Mouse (Mus musculus) ovary, adult 10 weeks (tissue): ENCODE results near the gene Rtf1. TPM values are rescaled to one million over a fixed set of nuclear protein-coding genes. Genes with fewer than 3 reads are reported as not detected.

Source experiments
- polyA plus RNA-seq: library from polyadenylated mRNA; stranded (reverse); fragments of 350-450 nt; fragmentation: Illumina TruSeq; extraction: RNeasy Lipid Tissue Mini Kit (QIAGEN cat#74804); gene quantifications from one replicate; pipeline ENCODE4 v1.2.3, GENCODE M21; 2014

Rtf1 gene
- 47.4 TPM for polyA plus RNA-seq

GRCm38 (mm10) chr2:119674525-119675214, at the start of gene Rtf1:
TSS of gene Rtf1 (plus strand) at chr2:119675068.

GRCm38 (mm10) chr2:119662220-119663182, 12.4 kb upstream of the Rtf1 start, which contains the start of gene Ndufaf1:
TSS of gene Ndufaf1 (minus strand) at chr2:119662827.

GRCm38 (mm10) chr2:119741581-119742411, 66.9 kb downstream of the Rtf1 start, which contains the start of gene Itpka:
TSS of gene Itpka (plus strand) at chr2:119742337.

GRCm38 (mm10) chr2:119760251-119760650, 85.4 kb downstream of the Rtf1 start, which contains the start of gene Ltk:
TSS of gene Ltk (minus strand) at chr2:119760431.

Other genes starting within 250 kb of the Rtf1 start
- gene Ino80, start 197.4 kb upstream of the Rtf1 start, polyA plus RNA-seq: 26.7 TPM
- 0.51 TPM for gene Exd1, start 127.4 kb upstream of the Rtf1 start, polyA plus RNA-seq
- 200 TPM for gene Chp1, start 127.4 kb upstream of the Rtf1 start, polyA plus RNA-seq
- gene Nusap1, start 56.8 kb upstream of the Rtf1 start, polyA plus RNA-seq: 70.1 TPM
- 26.2 TPM for gene Oip5, start 56.6 kb upstream of the Rtf1 start, polyA plus RNA-seq
- gene Ndufaf1, start 12.2 kb upstream of the Rtf1 start, polyA plus RNA-seq: 78.7 TPM
- gene Itpka, start 67.3 kb downstream of the Rtf1 start, polyA plus RNA-seq: not detected
- gene Ltk, start 85.4 kb downstream of the Rtf1 start, polyA plus RNA-seq: not detected
- gene Rpap1, start 112.5 kb downstream of the Rtf1 start, polyA plus RNA-seq: 0.57 TPM
- gene Tyro3, start 122.7 kb downstream of the Rtf1 start, polyA plus RNA-seq: 0.66 TPM
- 103 TPM for gene Mga, start 222.2 kb downstream of the Rtf1 start, polyA plus RNA-seq